Mouse (Mus musculus) cerebellum, adult 9-10 months (tissue): ENCODE data around the gene Abhd17a.

Experiments
- DNase-seq: peaks from one replicate; pipeline ENCODE4 v3.0.0; 2022

Abhd17a gene

DNA sequence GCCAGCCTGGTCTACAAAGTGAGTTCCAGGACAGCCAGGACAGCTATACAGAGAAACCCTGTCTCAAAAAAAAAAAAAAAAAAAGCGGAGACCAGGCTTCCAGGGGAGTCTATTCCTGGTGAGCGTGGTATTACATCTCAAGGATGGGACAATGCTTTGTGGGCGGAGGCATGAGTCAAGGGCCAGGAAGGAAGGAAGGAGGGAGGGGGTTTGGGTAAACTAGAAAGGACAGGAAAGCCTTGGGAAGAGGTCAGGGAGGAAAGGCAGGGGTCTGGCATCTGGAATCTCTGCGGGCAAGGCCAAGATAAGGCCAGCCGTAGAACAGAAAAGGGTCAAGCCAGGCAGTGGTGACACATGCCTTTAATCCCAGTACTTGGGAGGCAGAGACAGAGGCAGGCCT lies 50.6 kb downstream of the Abhd17a start:
- DNase-seq, result no peak

DNA sequence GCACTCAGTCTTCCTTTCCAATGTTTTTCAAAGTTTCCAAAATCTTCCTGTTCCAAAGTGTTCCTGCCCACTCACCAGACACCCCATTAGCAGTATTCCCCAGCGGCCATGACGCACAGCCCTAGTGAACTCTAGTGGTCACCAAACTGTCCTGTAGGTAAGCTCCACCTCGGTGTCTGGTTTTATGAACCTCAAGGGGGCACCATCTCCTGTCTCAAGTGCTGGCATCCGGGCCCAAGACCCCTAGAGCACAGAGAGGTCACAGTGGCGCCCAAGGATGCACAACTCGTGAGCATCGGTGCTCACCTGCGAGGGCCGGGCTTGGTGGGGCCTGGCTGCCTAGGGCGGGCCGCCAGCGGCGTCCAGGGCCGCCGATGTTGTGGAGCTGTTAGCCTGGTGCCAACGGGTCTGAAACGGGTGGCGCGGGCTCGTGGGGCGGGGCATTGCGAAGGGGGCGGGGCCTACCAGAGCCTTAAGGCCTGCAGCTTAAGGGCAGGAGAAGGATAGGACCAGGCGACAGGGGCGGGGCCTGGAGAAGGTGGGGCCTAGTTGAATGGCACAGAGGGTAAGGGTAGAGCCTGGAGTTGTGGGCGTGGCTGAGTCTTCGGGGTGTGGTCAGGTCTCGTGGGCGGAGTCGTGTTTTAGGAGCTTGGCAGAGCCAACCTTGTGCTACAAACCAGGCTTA lies 51.3 kb downstream of the Abhd17a start, which contains the start of gene Atp8b3:
Gene Atp8b3, minus strand, starts transcription at position 415 of the 685 bp plus-strand sequence.
- no peak for DNase-seq

DNA sequence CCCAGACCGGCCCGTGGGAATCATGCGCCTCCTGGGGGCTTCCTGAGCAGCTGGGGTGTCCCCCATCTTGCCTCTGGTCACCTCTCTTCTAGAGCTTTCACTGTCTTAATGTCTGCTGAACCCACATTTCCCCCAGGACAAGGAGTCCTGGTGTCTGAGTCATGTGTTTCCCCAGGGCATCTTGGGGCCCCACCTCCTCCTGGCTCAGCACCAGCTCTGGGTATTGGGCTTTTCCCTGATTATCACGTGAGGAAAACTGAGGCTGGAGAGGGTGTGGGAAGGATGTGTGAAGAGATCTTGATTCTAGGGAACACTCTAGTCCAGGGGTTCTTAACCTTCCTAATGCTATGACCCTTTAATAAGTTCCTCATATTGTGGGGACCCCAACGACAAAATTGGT lies 52.0 kb downstream of the Abhd17a start:
- no peak for DNase-seq

DNA sequence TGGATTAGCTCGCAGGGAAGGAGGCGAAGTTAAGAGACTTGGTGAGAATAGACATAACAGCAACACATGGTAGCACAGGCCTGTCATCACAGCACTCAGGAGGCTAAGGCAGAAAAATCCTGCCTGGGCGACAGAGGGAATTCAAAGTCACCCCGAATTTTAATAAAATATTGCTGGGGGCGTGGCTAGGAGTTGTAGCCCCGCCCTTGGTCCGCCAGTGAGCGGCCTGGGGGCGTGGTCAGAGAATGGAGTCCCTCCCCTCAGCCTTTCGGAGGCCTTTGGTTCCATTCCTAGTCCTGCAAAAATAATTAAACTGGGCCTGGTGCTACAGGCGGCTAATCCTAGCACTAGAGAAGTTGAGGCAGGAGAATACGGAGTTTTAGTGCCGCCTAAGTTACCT lies 54.4 kb downstream of the Abhd17a start:
- no peak for DNase-seq

DNA sequence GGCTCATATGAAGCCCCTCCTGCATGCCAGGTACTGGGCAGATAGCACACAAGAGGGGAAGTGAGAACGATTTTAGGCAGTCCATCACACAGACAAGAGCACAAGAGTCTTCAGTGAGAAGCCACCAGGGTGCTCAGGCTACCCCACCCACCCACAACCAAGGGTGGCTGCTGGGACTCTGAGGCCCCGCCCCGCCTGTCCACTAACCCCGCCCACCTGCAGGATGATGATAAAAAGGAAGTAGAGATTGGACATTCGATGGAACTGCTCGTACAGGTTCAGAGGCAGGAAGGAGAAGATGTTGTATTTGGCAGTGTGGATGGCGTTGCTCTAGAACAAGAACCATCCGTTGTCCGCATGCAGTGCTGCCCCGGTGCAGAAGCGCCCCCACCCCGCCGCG lies 55.1 kb downstream of the Abhd17a start:
- DNase-seq, result no peak

DNA sequence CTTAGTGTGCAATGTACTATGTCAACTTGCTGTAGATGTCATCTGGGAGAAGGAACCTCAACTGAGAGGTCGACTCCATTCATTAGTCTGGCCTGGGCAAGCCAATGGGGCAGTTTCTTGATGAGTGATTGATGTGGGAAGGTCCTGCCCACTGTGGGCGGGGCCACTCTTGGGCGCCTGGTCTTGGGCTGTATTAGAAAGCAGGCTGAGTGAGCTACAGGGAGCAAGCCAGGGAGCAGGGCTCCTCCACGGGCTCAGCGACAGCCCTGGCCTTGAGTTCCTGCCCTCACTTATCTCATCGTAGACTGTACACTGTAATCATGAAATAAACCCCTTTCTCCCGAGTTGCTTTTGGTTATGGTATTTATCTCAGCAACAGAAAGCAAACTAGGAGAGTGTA lies 56.4 kb downstream of the Abhd17a start:
- DNase-seq, result no peak
